Mouse (Mus musculus): ENCODE results near the gene Slfn3. TPM values are rescaled to one million over a fixed set of nuclear protein-coding genes. Genes with fewer than 3 reads are reported as not detected.
"Not testable (repeated sequence)": the region's sequence is repeated elsewhere in the genome, so short reads cannot be mapped to it uniquely, and the experiment has no call there.

Slfn3 gene
- polyA plus RNA-seq, 1 experiment from 2014 or later = 2.6 TPM

- not testable (repeated sequence) for H3K27ac ChIP-seq (ENCODE audit: low read depth, low read length); H3K4me3 ChIP-seq (ENCODE audit: low read length); H3K4me2 ChIP-seq (replicated peaks; ENCODE audit: low read depth, low read length); H3K4me1 ChIP-seq (ENCODE audit: control insufficient read depth, insufficient read depth, low read length); H3K36me3 ChIP-seq (ENCODE audit: control insufficient read depth, insufficient read depth, low read length); H3K9ac ChIP-seq (ENCODE audit: low read depth, low read length); ATAC-seq (ENCODE audit: low FRiP score, low TSS enrichment); H3K27me3 ChIP-seq (ENCODE audit: control insufficient read depth, insufficient read depth, low read length); H3K9me3 ChIP-seq (ENCODE audit: control insufficient read depth, low read length)
- 53% methylated on average over 5 of the region's 5 CpGs for WGBS
These were observed 66.1 kb downstream of the Slfn3 start for GRCm38 (mm10) chr11:83257211-83257610.

- 96% methylated on average over 1 of the region's 1 CpGs for WGBS
- no peaks in the 10 kb centered on the region for H3K36me3 ChIP-seq (ENCODE audit: control insufficient read depth, insufficient read depth, low read length)
- H3K4me1 ChIP-seq (ENCODE audit: control insufficient read depth, insufficient read depth, low read length) = no peaks in the 10 kb centered on the region
- H3K9ac ChIP-seq (ENCODE audit: low read depth, low read length) = no peak overlapping the region
- no peaks in the 10 kb centered on the region for H3K9me3 ChIP-seq (ENCODE audit: control insufficient read depth, low read length)
- H3K27me3 ChIP-seq (ENCODE audit: control insufficient read depth, insufficient read depth, low read length) = no peaks in the 10 kb centered on the region
- no peak overlapping the region for H3K4me3 ChIP-seq (ENCODE audit: low read length)
- H3K4me2 ChIP-seq (replicated peaks; ENCODE audit: low read depth, low read length) = no peak overlapping the region
- H3K27ac ChIP-seq (ENCODE audit: low read depth, low read length) = no peak overlapping the region
- ATAC-seq (ENCODE audit: low FRiP score, low TSS enrichment) = no peak
These were observed 71.5 kb downstream of the Slfn3 start for GRCm38 (mm10) chr11:83262673-83263072.

DNA sequence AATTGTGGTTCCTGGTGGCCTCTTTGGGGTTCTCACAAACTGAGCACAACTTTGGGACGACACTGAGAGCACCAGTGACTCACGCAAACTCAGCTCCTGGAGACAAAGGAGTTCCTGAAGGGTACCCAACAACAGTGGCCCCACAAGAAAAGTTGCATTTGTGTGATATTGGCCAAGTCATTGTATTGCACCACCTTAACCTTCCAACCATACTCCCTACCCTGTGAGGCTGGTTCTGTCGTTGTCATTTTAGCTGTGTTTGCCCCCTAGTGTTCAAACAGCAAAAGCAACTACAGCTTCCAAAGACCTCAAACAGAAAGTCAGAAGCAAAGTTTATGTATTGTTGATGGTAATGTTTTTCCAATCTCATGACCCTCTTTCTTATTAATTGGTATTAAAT is 72.0 kb downstream of the Slfn3 start:
- Histone ChIP-seq H3K9ac (ENCODE audit: low read depth, low read length) (no peak overlapping the region), H3K27ac (ENCODE audit: low read depth, low read length) (no peak overlapping the region), H3K4me3 (ENCODE audit: low read length) (no peak overlapping the region), H3K4me1 (ENCODE audit: control insufficient read depth, insufficient read depth, low read length) (no peaks in the 10 kb centered on the region), H3K9me3 (ENCODE audit: control insufficient read depth, low read length) (no peaks in the 10 kb centered on the region), H3K4me2 (replicated peaks; ENCODE audit: low read depth, low read length) (no peak overlapping the region), H3K27me3 (ENCODE audit: control insufficient read depth, insufficient read depth, low read length) (no peaks in the 10 kb centered on the region), H3K36me3 (ENCODE audit: control insufficient read depth, insufficient read depth, low read length) (no peaks in the 10 kb centered on the region)
- 62% methylated on average over 3 of the region's 3 CpGs for WGBS
- no peak for ATAC-seq (ENCODE audit: low FRiP score, low TSS enrichment)

Other genes with a start within 250 kb of the Slfn3 start
- gene Slfn5, start 240.0 kb upstream of the Slfn3 start, polyA plus RNA-seq (2014; fragmentation: Nextera tagmentation; extraction: Ambion mirVana) = 6.0 and 8.0 TPM in 2 replicates
- 11.6 and 18.6 TPM in 2 replicates for gene Slfn9, start 199.5 kb upstream of the Slfn3 start, polyA plus RNA-seq (2014; fragmentation: Nextera tagmentation; extraction: Ambion mirVana)
- gene Slfn8, start 170.5 kb upstream of the Slfn3 start, polyA plus RNA-seq (2014; fragmentation: Nextera tagmentation; extraction: Ambion mirVana) = 0.17 and 0.41 TPM in 2 replicates
- gene Slfn2, start 126.2 kb upstream of the Slfn3 start, polyA plus RNA-seq (2014; fragmentation: Nextera tagmentation; extraction: Ambion mirVana) = 3.3 and 3.8 TPM in 2 replicates
- 0.22 TPM in 1 of 2 replicates, not detected in the other for gene Slfn1, start 74.5 kb upstream of the Slfn3 start, polyA plus RNA-seq (2014; fragmentation: Nextera tagmentation; extraction: Ambion mirVana)
- gene Slfn4, start 16.1 kb upstream of the Slfn3 start, polyA plus RNA-seq (2014; fragmentation: Nextera tagmentation; extraction: Ambion mirVana) = 0.07 TPM in 1 of 2 replicates, not detected in the other
- 0.10 and 0.18 TPM in 2 replicates for gene Slfn14, start 95.4 kb downstream of the Slfn3 start, polyA plus RNA-seq (2014; fragmentation: Nextera tagmentation; extraction: Ambion mirVana)
- 35.1 and 83.8 TPM in 2 replicates for gene Ap2b1, start 107.7 kb downstream of the Slfn3 start, polyA plus RNA-seq (2014; fragmentation: Nextera tagmentation; extraction: Ambion mirVana)
- 10.7 and 13.7 TPM in 2 replicates for gene Pex12, start 111.3 kb downstream of the Slfn3 start, polyA plus RNA-seq (2014; fragmentation: Nextera tagmentation; extraction: Ambion mirVana)
- 0.61 and 0.70 TPM in 2 replicates for gene Rasl10b, start 217.8 kb downstream of the Slfn3 start, polyA plus RNA-seq (2014; fragmentation: Nextera tagmentation; extraction: Ambion mirVana)
- not detected in 2 replicates for gene Gas2l2, start 238.1 kb downstream of the Slfn3 start, polyA plus RNA-seq (2014; fragmentation: Nextera tagmentation; extraction: Ambion mirVana)
- 0.44 TPM in 1 of 2 replicates, not detected in the other for gene 1700020L24Rik, start 246.3 kb downstream of the Slfn3 start, polyA plus RNA-seq (2014; fragmentation: Nextera tagmentation; extraction: Ambion mirVana)

Measured in kidney, embryonic 14.5 days (tissue).